Comparison of ENCODE assay signal across 20 mouse cellular contexts in the genomic region with DNA sequence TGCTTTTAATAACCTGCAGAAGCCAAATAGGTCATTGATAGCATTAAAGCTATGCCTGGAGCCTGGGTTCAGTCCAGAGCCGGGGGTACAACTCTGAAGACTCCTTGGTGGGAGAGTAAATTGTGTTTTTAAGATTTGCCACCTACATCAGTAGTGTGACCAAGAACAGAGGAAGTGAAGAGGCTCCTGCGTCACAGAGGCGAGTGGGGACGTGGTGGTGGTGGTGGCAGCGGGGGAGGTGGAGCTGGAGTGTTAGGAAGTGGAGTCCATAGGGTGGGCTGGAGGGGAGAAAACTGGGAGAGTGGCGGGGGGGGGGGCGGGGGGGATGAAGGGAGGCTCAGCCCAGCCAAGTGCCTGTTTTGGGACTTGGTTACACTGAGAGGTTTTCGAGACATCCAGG.
DNase-seq lines count a peak whose midpoint lies in the region; ATAC-seq and TF ChIP-seq lines count a peak whose summit lies in the region.
"Had no signal": no experiment of that assay in that cellular context is flagged by ENCODE, and none has a peak within 500 bp of the region (broad histone marks: within the 10 kb centered on the region; RNA-seq: fewer than 3 reads in every experiment).

No protein-coding gene starts in this region.

- intact Hi-C loops in left cerebral cortex, postnatal 14 days (cut with DNase I), result no loop called here

- no peaks in the 10 kb centered on the region for H3K27me3 ChIP-seq in forebrain, embryonic 13.5 days
- H3K27me3 ChIP-seq in forebrain, embryonic 16.5 days (replicated peaks; ENCODE audit: control insufficient read depth, insufficient read depth, low read length), result no peaks in the 10 kb centered on the region
- H3K27me3 ChIP-seq: hindbrain, embryonic 12.5 days; hindbrain, embryonic 15.5 days had no signal

- H3K4me2 ChIP-seq in forebrain, embryonic 13.5 days, result no peak overlapping the region
- H3K4me2 ChIP-seq in forebrain, embryonic 16.5 days (ENCODE audit: low read length), result no peak overlapping the region
- H3K4me2 ChIP-seq: heart, embryonic 11.5 days; hindbrain, embryonic 12.5 days; hindbrain, embryonic 15.5 days had no signal

- no peak for ATAC-seq in forebrain, embryonic 13.5 days
- ATAC-seq in forebrain, embryonic 16.5 days, result no peak
- ATAC-seq: CD4-positive, CD25-positive, alpha-beta regulatory T cell, adult 4 months; forebrain, embryonic 14.5 days had no signal

- TF ChIP-seq POLR2A in olfactory bulb, adult 2 months (IDR thresholded peaks at IDR 0.05; ENCODE audit: insufficient read depth, low read depth, low read length), result no peak

- peak overlapping the region; percentile 40; the same call in 1 of the 2 replicates for H3K27ac ChIP-seq in forebrain, embryonic 13.5 days
- no peak overlapping the region for H3K27ac ChIP-seq in forebrain, embryonic 16.5 days (ENCODE audit: low read length)
- peak overlapping the region; percentile 67 for H3K27ac ChIP-seq in olfactory bulb, adult 2 months (ENCODE audit: insufficient read depth, low read depth, low read length)
- H3K27ac ChIP-seq: forebrain, embryonic 10.5 days; gastrocnemius, adult 2 months; hindbrain, embryonic 12.5 days; hindbrain, embryonic 15.5 days had no signal

- H3K9ac ChIP-seq in forebrain, embryonic 13.5 days, result peak overlapping the region; percentile 30; the same call in 1 of the 2 replicates
- H3K9ac ChIP-seq in forebrain, embryonic 16.5 days (replicated peaks; ENCODE audit: low read depth, low read length), result no peak overlapping the region
- H3K9ac ChIP-seq: hindbrain, embryonic 12.5 days; hindbrain, embryonic 15.5 days had no signal

- no peak for TF ChIP-seq CTCF in olfactory bulb, adult 2 months (IDR thresholded peaks at IDR 0.05; ENCODE audit: insufficient read depth, low read depth, low read length)

- H3K9me3 ChIP-seq in forebrain, embryonic 13.5 days (replicated peaks), result no peaks in the 10 kb centered on the region
- no peaks in the 10 kb centered on the region for H3K9me3 ChIP-seq in forebrain, embryonic 16.5 days (ENCODE audit: control insufficient read depth, low read length)
- H3K9me3 ChIP-seq: forebrain, embryonic 10.5 days; hindbrain, embryonic 12.5 days; hindbrain, embryonic 15.5 days had no signal

- DNase-seq in left cerebral cortex, adult 18-20 months (ENCODE audit: low spot score in 2 of 2), result peak; percentile 61 to 68
- DNase-seq in left cerebral cortex, postnatal 14 days (ENCODE audit: low spot score in 2 of 2), result no peak
- DNase-seq in right cerebral cortex, adult 18-20 months, result peak; percentile 75
- DNase-seq in right cerebral cortex, postnatal 14 days, result no peak
- DNase-seq in lung, postnatal 36 days, result no peak
- DNase-seq: adrenal gland, adult 2 months; adrenal gland, postnatal 14 days; cerebellum, adult 8-10 months; gastrocnemius, adult 2 months; gastrocnemius, postnatal 14 days; heart, adult 11 months had no signal

- peaks cover 36% of the 10 kb centered on the region for H3K4me1 ChIP-seq in forebrain, embryonic 13.5 days
- peaks cover 24% of the 10 kb centered on the region for H3K4me1 ChIP-seq in forebrain, embryonic 16.5 days (replicated peaks; ENCODE audit: control insufficient read depth, insufficient read depth, low read length)
- peaks cover 69% of the 10 kb centered on the region for H3K4me1 ChIP-seq in olfactory bulb, adult 2 months (ENCODE audit: control insufficient read depth, insufficient read depth, low read length)

- H3K4me3 ChIP-seq in forebrain, embryonic 13.5 days, result no peak overlapping the region
- no peak overlapping the region for H3K4me3 ChIP-seq in forebrain, embryonic 16.5 days (replicated peaks; ENCODE audit: low read length)
- no peak overlapping the region for H3K4me3 ChIP-seq in olfactory bulb, adult 2 months (ENCODE audit: insufficient read depth, low read depth, low read length)
- H3K4me3 ChIP-seq: forebrain, embryonic 10.5 days; gastrocnemius, adult 2 months; hindbrain, embryonic 12.5 days; hindbrain, embryonic 15.5 days had no signal

- WGBS in forebrain, embryonic 13.5 days, result 71% methylated on average over 7 of the region's 8 CpGs
- 80% methylated on average over 6 of the region's 8 CpGs for WGBS in forebrain, embryonic 16.5 days
- 25% methylated on average over 8 of the region's 8 CpGs for WGBS in olfactory bulb, adult 2 months

- H3K36me3 ChIP-seq in forebrain, embryonic 13.5 days (ENCODE audit: poor library complexity, severe bottlenecking), result no peaks in the 10 kb centered on the region
- no peaks in the 10 kb centered on the region for H3K36me3 ChIP-seq in forebrain, embryonic 16.5 days (ENCODE audit: control insufficient read depth, insufficient read depth)
- H3K36me3 ChIP-seq: forebrain, embryonic 10.5 days; hindbrain, embryonic 12.5 days; hindbrain, embryonic 15.5 days had no signal

Comparison
In these comparisons a context has a peak if more than half of its experiments do, and no peak if none do; other contexts are left out.
1. DNase-seq: peak in left cerebral cortex, adult 18-20 months (2 of 2) and right cerebral cortex, adult 18-20 months (single experiment); none in left cerebral cortex, postnatal 14 days (0 of 2), right cerebral cortex, postnatal 14 days (single experiment) and lung, postnatal 36 days (single experiment).